Mouse (Mus musculus): ENCODE measurements around the gene Akap7. TPM values are rescaled to one million over a fixed set of nuclear protein-coding genes. Genes with fewer than 3 reads are reported as not detected.

The Akap7 gene
- polyA plus RNA-seq (2015; fragmentation: Nextera tagmentation; extraction: Ambion mirVana) = 41.9 and 45.6 TPM in 2 replicates

GRCm38 (mm10) chr10:25307770-25308169 is at the start of gene Akap7:
Gene Akap7 (minus strand): TSS chr10:25307870.
- Histone ChIP-seq H3K4me3 (replicated peaks) (no peak within 1 kb of the TSS), H3K4me1 (replicated peaks) (no peaks in the 10 kb centered on the region), H3K9me3 (no peaks in the 10 kb centered on the region), H3K9ac (no peak within 1 kb of the TSS), H3K27me3 (replicated peaks) (no peaks in the 10 kb centered on the region), H3K27ac (no peak within 1 kb of the TSS), H3K36me3 (no peaks in the 10 kb centered on the region), H3K4me2 (replicated peaks) (no peak within 1 kb of the TSS)
- no peak for ATAC-seq
- 83% methylated on average over 9 of the region's 9 CpGs for WGBS

- H3K27me3 ChIP-seq (replicated peaks) = no peaks in the 10 kb centered on the region
- no peaks in the 10 kb centered on the region for H3K4me1 ChIP-seq (replicated peaks)
- H3K9me3 ChIP-seq = no peaks in the 10 kb centered on the region
- 87% methylated on average over 7 of the region's 7 CpGs for WGBS
- H3K9ac ChIP-seq = no peak overlapping the region
- no peak overlapping the region for H3K27ac ChIP-seq
- H3K36me3 ChIP-seq = no peaks in the 10 kb centered on the region
- no peak overlapping the region for H3K4me2 ChIP-seq (replicated peaks)
- H3K4me3 ChIP-seq (replicated peaks) = no peak overlapping the region
- no peak for ATAC-seq
Measured at GRCm38 (mm10) chr10:25354390-25354789, 46.7 kb upstream of the Akap7 start.

GRCm38 (mm10) chr10:25353941-25354340 is 46.3 kb upstream of the Akap7 start:
- 93% methylated on average over 3 of the region's 3 CpGs for WGBS
- H3K27ac ChIP-seq = no peak overlapping the region
- no peaks in the 10 kb centered on the region for H3K36me3 ChIP-seq
- no peaks in the 10 kb centered on the region for H3K9me3 ChIP-seq
- H3K27me3 ChIP-seq (replicated peaks) = no peaks in the 10 kb centered on the region
- H3K9ac ChIP-seq = no peak overlapping the region
- ATAC-seq = no peak
- no peak overlapping the region for H3K4me3 ChIP-seq (replicated peaks)
- no peaks in the 10 kb centered on the region for H3K4me1 ChIP-seq (replicated peaks)
- H3K4me2 ChIP-seq (replicated peaks) = no peak overlapping the region

GRCm38 (mm10) chr10:25342801-25343200 is 35.1 kb upstream of the Akap7 start:
- ATAC-seq = no peak
- no peak overlapping the region for H3K9ac ChIP-seq
- H3K36me3 ChIP-seq = no peaks in the 10 kb centered on the region
- no peaks in the 10 kb centered on the region for H3K9me3 ChIP-seq
- no peaks in the 10 kb centered on the region for H3K4me1 ChIP-seq (replicated peaks)
- no peak overlapping the region for H3K27ac ChIP-seq
- no peak overlapping the region for H3K4me2 ChIP-seq (replicated peaks)
- no peaks in the 10 kb centered on the region for H3K27me3 ChIP-seq (replicated peaks)
- no peak overlapping the region for H3K4me3 ChIP-seq (replicated peaks)

- WGBS = 94% methylated on average over 5 of the region's 5 CpGs
- Histone ChIP-seq H3K4me1 (replicated peaks) (no peaks in the 10 kb centered on the region), H3K27ac (no peak overlapping the region), H3K36me3 (no peaks in the 10 kb centered on the region), H3K9me3 (no peaks in the 10 kb centered on the region), H3K27me3 (replicated peaks) (no peaks in the 10 kb centered on the region), H3K9ac (no peak overlapping the region), H3K4me3 (replicated peaks) (no peak overlapping the region), H3K4me2 (replicated peaks) (no peak overlapping the region)
- no peak for ATAC-seq
Measured at GRCm38 (mm10) chr10:25340675-25341074, 33.0 kb upstream of the Akap7 start.

GRCm38 (mm10) chr10:25333390-25334079 is 25.9 kb upstream of the Akap7 start:
- ATAC-seq = no peak

GRCm38 (mm10) chr10:25331321-25332049 is 23.8 kb upstream of the Akap7 start:
- H3K4me2 ChIP-seq (replicated peaks) = no peak overlapping the region
- ATAC-seq = 0 out of 2 replicates have a peak, but pooled peaks have one; percentile 41
- 54% methylated on average over 9 of the region's 9 CpGs for WGBS
- H3K27me3 ChIP-seq (replicated peaks) = no peaks in the 10 kb centered on the region
- H3K9me3 ChIP-seq = no peaks in the 10 kb centered on the region
- no peaks in the 10 kb centered on the region for H3K36me3 ChIP-seq
- H3K4me3 ChIP-seq (replicated peaks) = no peak overlapping the region
- no peaks in the 10 kb centered on the region for H3K4me1 ChIP-seq (replicated peaks)
- H3K9ac ChIP-seq = no peak overlapping the region
- H3K27ac ChIP-seq = no peak overlapping the region

More at GRCm38 (mm10) chr10:25333390-25334079, 25.9 kb upstream of the Akap7 start:
- Histone ChIP-seq H3K9ac (no peak overlapping the region), H3K36me3 (no peaks in the 10 kb centered on the region), H3K4me1 (replicated peaks) (no peaks in the 10 kb centered on the region), H3K27me3 (replicated peaks) (no peaks in the 10 kb centered on the region), H3K9me3 (no peaks in the 10 kb centered on the region), H3K4me2 (replicated peaks) (no peak overlapping the region), H3K4me3 (replicated peaks) (no peak overlapping the region), H3K27ac (no peak overlapping the region)
- WGBS = 51% methylated on average over 4 of the region's 4 CpGs

GRCm38 (mm10) chr10:25330094-25330493 is 22.4 kb upstream of the Akap7 start:
- WGBS = 88% methylated on average over 7 of the region's 7 CpGs
- Histone ChIP-seq H3K4me2 (replicated peaks) (no peak overlapping the region), H3K4me3 (replicated peaks) (no peak overlapping the region), H3K27me3 (replicated peaks) (no peaks in the 10 kb centered on the region), H3K27ac (no peak overlapping the region), H3K9me3 (no peaks in the 10 kb centered on the region), H3K4me1 (replicated peaks) (no peaks in the 10 kb centered on the region), H3K36me3 (no peaks in the 10 kb centered on the region), H3K9ac (no peak overlapping the region)
- ATAC-seq = no peak

- Histone ChIP-seq H3K9ac (no peak overlapping the region), H3K27me3 (replicated peaks) (no peaks in the 10 kb centered on the region), H3K4me2 (replicated peaks) (no peak overlapping the region), H3K4me3 (replicated peaks) (no peak overlapping the region), H3K36me3 (no peaks in the 10 kb centered on the region), H3K4me1 (replicated peaks) (no peaks in the 10 kb centered on the region), H3K27ac (no peak overlapping the region), H3K9me3 (no peaks in the 10 kb centered on the region)
- WGBS = 78% methylated on average over 6 of the region's 6 CpGs
- no peak for ATAC-seq
Measured at GRCm38 (mm10) chr10:25327511-25327910, 19.8 kb upstream of the Akap7 start.

- Histone ChIP-seq H3K9me3 (no peaks in the 10 kb centered on the region), H3K4me2 (replicated peaks) (no peak overlapping the region), H3K27me3 (replicated peaks) (no peaks in the 10 kb centered on the region), H3K4me3 (replicated peaks) (no peak overlapping the region), H3K9ac (no peak overlapping the region), H3K4me1 (replicated peaks) (no peaks in the 10 kb centered on the region), H3K27ac (no peak overlapping the region), H3K36me3 (no peaks in the 10 kb centered on the region)
- 73% methylated on average over 4 of the region's 4 CpGs for WGBS
- no peak for ATAC-seq
Measured at GRCm38 (mm10) chr10:25325690-25326089, 18.0 kb upstream of the Akap7 start.

- no peaks in the 10 kb centered on the region for H3K27me3 ChIP-seq (replicated peaks)
- no peak for ATAC-seq
- 85% methylated on average over 4 of the region's 4 CpGs for WGBS
Measured at GRCm38 (mm10) chr10:25321198-25321597, 13.5 kb upstream of the Akap7 start.

GRCm38 (mm10) chr10:25319531-25319930 is 11.9 kb upstream of the Akap7 start:
- Histone ChIP-seq H3K9ac (no peak overlapping the region), H3K27ac (no peak overlapping the region), H3K36me3 (no peaks in the 10 kb centered on the region), H3K4me2 (replicated peaks) (no peak overlapping the region), H3K4me3 (replicated peaks) (no peak overlapping the region), H3K4me1 (replicated peaks) (no peaks in the 10 kb centered on the region), H3K9me3 (no peaks in the 10 kb centered on the region), H3K27me3 (replicated peaks) (no peaks in the 10 kb centered on the region)
- ATAC-seq = no peak

More at GRCm38 (mm10) chr10:25321198-25321597, 13.5 kb upstream of the Akap7 start:
- H3K4me3 ChIP-seq (replicated peaks) = no peak overlapping the region
- H3K27ac ChIP-seq = no peak overlapping the region
- H3K4me2 ChIP-seq (replicated peaks) = no peak overlapping the region
- H3K9ac ChIP-seq = no peak overlapping the region
- H3K9me3 ChIP-seq = no peaks in the 10 kb centered on the region
- H3K36me3 ChIP-seq = no peaks in the 10 kb centered on the region
- H3K4me1 ChIP-seq (replicated peaks) = no peaks in the 10 kb centered on the region

GRCm38 (mm10) chr10:25318405-25318804 is 10.7 kb upstream of the Akap7 start:
- Histone ChIP-seq H3K27ac (no peak overlapping the region), H3K27me3 (replicated peaks) (no peaks in the 10 kb centered on the region), H3K4me1 (replicated peaks) (no peaks in the 10 kb centered on the region), H3K9ac (no peak overlapping the region), H3K4me3 (replicated peaks) (no peak overlapping the region), H3K36me3 (no peaks in the 10 kb centered on the region), H3K9me3 (no peaks in the 10 kb centered on the region), H3K4me2 (replicated peaks) (no peak overlapping the region)
- 71% methylated on average over 5 of the region's 5 CpGs for WGBS
- ATAC-seq = no peak

Measured in intestine, embryonic 15.5 days (tissue).